Mouse (Mus musculus) kidney, postnatal 0 days (tissue): ENCODE results near the gene Nit1. TPM values are rescaled to one million over a fixed set of nuclear protein-coding genes. Genes with fewer than 3 reads are reported as not detected.

Experiments used
- ATAC-seq: fragments of 200-750 bp; cut with Nextera tagmentation; replicated peaks from 2 replicates; pipeline ENCODE4 v1.8.0; 2017; ENCODE audit warnings: low read depth, moderate number of reproducible peaks, moderate TSS enrichment, moderate library complexity; ENCODE audit not compliant: low FRiP score
- DNase-seq: peaks from one replicate; pipeline ENCODE4 v3.0.0-alpha.2; 2016; ENCODE audit warnings: low spot score
- H3K27ac ChIP-seq: fragments of 300-500 bp; sonication (generic); 2 replicates; pipeline ENCODE4 v1.5.1; 2014; ENCODE audit warnings: mild to moderate bottlenecking
- H3K27me3 ChIP-seq: fragments of 300-500 bp; sonication (generic); 2 replicates; pipeline ENCODE4 v1.6.1; 2014; ENCODE audit warnings: low read length, mixed read lengths; ENCODE audit not compliant: insufficient read depth
- H3K36me3 ChIP-seq: fragments of 300-500 bp; sonication (generic); 2 replicates; pipeline ENCODE4 v1.6.1; 2014; ENCODE audit warnings: low read length, mixed read lengths; ENCODE audit not compliant: insufficient read depth
- H3K4me1 ChIP-seq: fragments of 300-500 bp; sonication (generic); replicated peaks from 2 replicates; pipeline ENCODE4 v1.6.1; 2014; ENCODE audit warnings: antibody characterized with exemption, low read length, mixed read lengths; ENCODE audit not compliant: insufficient read depth
- H3K4me2 ChIP-seq: fragments of 300-500 bp; sonication (generic); 2 replicates; pipeline ENCODE4 v1.6.1; 2014; ENCODE audit warnings: mild to moderate bottlenecking, low read length, moderate library complexity, mixed read lengths
- H3K4me3 ChIP-seq: fragments of 300-500 bp; sonication (generic); replicated peaks from 2 replicates; pipeline ENCODE4 v1.5.1; 2014; ENCODE audit warnings: low read depth, low read length
- H3K9ac ChIP-seq: fragments of 300-500 bp; sonication (generic); 2 replicates; pipeline ENCODE4 v1.6.1; 2014; ENCODE audit warnings: low read depth, low read length
- H3K9me3 ChIP-seq: fragments of 300-500 bp; sonication (generic); replicated peaks from 2 replicates; pipeline ENCODE4 v1.6.1; 2016; ENCODE audit warnings: low read length, inconsistent platforms, mixed read lengths
- CTCF ChIP-seq: IDR thresholded peaks from 2 replicates; pipeline ENCODE4 v1.5.1; 2016; ENCODE audit warnings: antibody characterized with exemption, low read depth, mild to moderate bottlenecking, moderate library complexity
- WGBS: fragments of 180-500 bp; shearing (Covaris S2); extraction: QIAGEN DNeasy Blood & Tissue Kit; methylation state at CpG from one replicate; pipeline ENCODE4 v1.1.7; 2014; 5-methylcytosine and 5-hydroxymethylcytosine counted together
- polyA plus RNA-seq: library from polyadenylated mRNA; unstranded; fragments of >200 nt; fragmentation: Nextera tagmentation; extraction: Ambion mirVana; gene quantifications from 2 replicates; pipeline ENCODE4 v1.2.1, GENCODE M21; 2015

Gene Nit1
- 59.8 and 64.4 TPM in 2 replicates for polyA plus RNA-seq

- peaks cover 23% of the 10 kb centered on the region for H3K36me3 ChIP-seq
- H3K27ac ChIP-seq = peak within 1 kb of the TSS; percentile 63; the same call in 1 of the 2 replicates
- H3K9ac ChIP-seq = peak within 1 kb of the TSS; percentile 79
- no peaks in the 10 kb centered on the region for H3K27me3 ChIP-seq
- TF ChIP-seq CTCF = no peak
- peak within 1 kb of the TSS; percentile 75 for H3K4me2 ChIP-seq
- ATAC-seq (peak; percentile 85), DNase-seq (peak; percentile 97)
- under 1% methylated on average over 52 of the region's 53 CpGs for WGBS
- H3K4me3 ChIP-seq = peak within 1 kb of the TSS; percentile 84
- peaks cover 5% of the 10 kb centered on the region; the same call in 1 of the 2 replicates for H3K9me3 ChIP-seq
- peaks cover 4% of the 10 kb centered on the region; the same call in 1 of the 2 replicates for H3K4me1 ChIP-seq
Measured at GRCm38 (mm10) chr1:171345225-171346094, at the start of gene Nit1, which contains the start of gene Pfdn2. Nit1 (minus strand) TSS chr1:171345646. Pfdn2 (plus strand) TSS chr1:171345670.

- WGBS = 90% methylated on average over 4 of the region's 4 CpGs
- H3K4me1 ChIP-seq = no peaks in the 10 kb centered on the region
- no peak overlapping the region for H3K9ac ChIP-seq
- ATAC-seq = no peak
- H3K27ac ChIP-seq = no peak overlapping the region
- no peaks in the 10 kb centered on the region for H3K36me3 ChIP-seq
- H3K4me2 ChIP-seq = no peak overlapping the region
- no peak for TF ChIP-seq CTCF
- DNase-seq = no peak
- no peaks in the 10 kb centered on the region for H3K27me3 ChIP-seq
- H3K4me3 ChIP-seq = no peak overlapping the region
- no peaks in the 10 kb centered on the region for H3K9me3 ChIP-seq
Measured at GRCm38 (mm10) chr1:171390101-171390500, 44.7 kb upstream of the Nit1 start.

GRCm38 (mm10) chr1:171388376-171389102 lies 43.1 kb upstream of the Nit1 start, which contains the start of gene Arhgap30:
Arhgap30 (plus strand) TSS chr1:171388954.
- WGBS = 78% methylated on average over 15 of the region's 15 CpGs
- H3K36me3 ChIP-seq = no peaks in the 10 kb centered on the region
- H3K27ac ChIP-seq = no peak within 1 kb of the TSS
- no peak within 1 kb of the TSS for H3K4me3 ChIP-seq
- H3K4me1 ChIP-seq = no peaks in the 10 kb centered on the region
- H3K9ac ChIP-seq = no peak within 1 kb of the TSS
- DNase-seq (no peak), ATAC-seq (no peak)
- H3K27me3 ChIP-seq = no peaks in the 10 kb centered on the region
- no peak within 1 kb of the TSS for H3K4me2 ChIP-seq
- H3K9me3 ChIP-seq = no peaks in the 10 kb centered on the region
- no peak for TF ChIP-seq CTCF

- TF ChIP-seq CTCF = peak; percentile 67
- 23% methylated on average over 6 of the region's 6 CpGs for WGBS
- no peaks in the 10 kb centered on the region for H3K27me3 ChIP-seq
- H3K36me3 ChIP-seq = no peaks in the 10 kb centered on the region
- H3K27ac ChIP-seq = no peak overlapping the region
- H3K4me2 ChIP-seq = no peak overlapping the region
- no peak overlapping the region for H3K9ac ChIP-seq
- no peak overlapping the region for H3K4me3 ChIP-seq
- DNase-seq (peak; percentile 63), ATAC-seq (0 out of 2 replicates have a peak, but pooled peaks have one; percentile 26)
- H3K4me1 ChIP-seq = no peaks in the 10 kb centered on the region
- H3K9me3 ChIP-seq = no peaks in the 10 kb centered on the region
Measured at GRCm38 (mm10) chr1:171387099-171387498, 41.7 kb upstream of the Nit1 start.

GRCm38 (mm10) chr1:171385171-171385570 lies 39.7 kb upstream of the Nit1 start:
- Histone ChIP-seq H3K9ac (no peak overlapping the region), H3K9me3 (no peaks in the 10 kb centered on the region), H3K4me1 (peaks cover under 1% of the 10 kb centered on the region; the same call in 1 of the 2 replicates), H3K4me3 (no peak overlapping the region), H3K27me3 (peaks cover 2% of the 10 kb centered on the region; the same call in 1 of the 2 replicates), H3K36me3 (no peaks in the 10 kb centered on the region), H3K4me2 (no peak overlapping the region), H3K27ac (no peak overlapping the region)
- no peak for ATAC-seq
- peak; percentile 44 for TF ChIP-seq CTCF
- no peak for DNase-seq
- WGBS = 69% methylated on average over 9 of the region's 9 CpGs

GRCm38 (mm10) chr1:171384361-171384760 lies 38.9 kb upstream of the Nit1 start:
- Histone ChIP-seq H3K4me2 (no peak overlapping the region), H3K4me1 (peaks cover 7% of the 10 kb centered on the region; the same call in 1 of the 2 replicates), H3K4me3 (no peak overlapping the region), H3K27ac (no peak overlapping the region), H3K9ac (no peak overlapping the region), H3K9me3 (no peaks in the 10 kb centered on the region), H3K27me3 (peaks cover 3% of the 10 kb centered on the region; the same call in 1 of the 2 replicates), H3K36me3 (no peaks in the 10 kb centered on the region)
- no peak for TF ChIP-seq CTCF
- no peak for DNase-seq
- ATAC-seq = no peak
- WGBS = 62% methylated on average over 9 of the region's 9 CpGs
